Mouse (Mus musculus) kidney, adult 2 months (tissue): ENCODE results near the gene Gal3st1. TPM values are rescaled to one million over a fixed set of nuclear protein-coding genes. Genes with fewer than 3 reads are reported as not detected.
A peak's percentile ranks its signal among the peaks of the same experiment; 100 is the strongest.
"Not testable (repeated sequence)": the region's sequence is repeated elsewhere in the genome, so short reads cannot be mapped to it uniquely, and the experiment has no call there.

Experiments used
- DNase-seq: peaks from one replicate; pipeline ENCODE4 v3.0.0; 2021
- H3K27ac ChIP-seq: fragments of 200-500 bp; 2 replicates; pipeline ENCODE4 v1.5.1; 2012; ENCODE audit warnings: low read depth, low read length, control low read depth, inconsistent platforms; ENCODE audit not compliant: insufficient read depth
- H3K27me3 ChIP-seq: fragments of 200-500 bp; replicated peaks from 2 replicates; pipeline ENCODE4 v1.6.1; 2012; ENCODE audit warnings: mild to moderate bottlenecking, moderate library complexity, low read length, inconsistent platforms; ENCODE audit not compliant: control insufficient read depth, insufficient read depth
- H3K36me3 ChIP-seq: fragments of 200-500 bp; 2 replicates; pipeline ENCODE4 v1.6.1; 2012; ENCODE audit warnings: mild to moderate bottlenecking, moderate library complexity, low read length, inconsistent platforms; ENCODE audit not compliant: control insufficient read depth, insufficient read depth
- H3K4me1 ChIP-seq: fragments of 200-500 bp; 2 replicates; pipeline ENCODE4 v1.6.1; 2011; ENCODE audit warnings: low read length; ENCODE audit not compliant: control insufficient read depth, insufficient read depth
- H3K4me3 ChIP-seq: fragments of 200-500 bp; 2 replicates; pipeline ENCODE4 v1.5.1; 2011; ENCODE audit warnings: mild to moderate bottlenecking, low read depth, low read length, control low read depth; ENCODE audit not compliant: insufficient read depth
- CTCF ChIP-seq: fragments of 200-500 bp; conservative IDR thresholded peaks from 2 replicates; pipeline ENCODE4 v1.5.1; 2011; ENCODE audit warnings: low read depth, mild to moderate bottlenecking, control low read depth, low read length, moderate library complexity, mixed read lengths; ENCODE audit not compliant: insufficient read depth, insufficient read length
- POLR2A ChIP-seq: fragments of 200-500 bp; IDR thresholded peaks from one replicate; pipeline ENCODE4 v1.6.1; 2011; ENCODE audit warnings: low read depth, low read length, control low read depth
- WGBS: fragments of 180-500 bp; shearing (Covaris S2); methylation state at CpG from one replicate; pipeline ENCODE4 v1.1.7; 2018; 5-methylcytosine and 5-hydroxymethylcytosine counted together
- polyA plus RNA-seq: library from polyadenylated mRNA; depleted of rRNA; stranded (reverse); fragments of >200 nt; gene quantifications from 2 replicates; pipeline ENCODE4 v1.2.3, GENCODE M21; 2012

The Gal3st1 gene
- polyA plus RNA-seq, 1 experiment = 71.7 TPM

DNA sequence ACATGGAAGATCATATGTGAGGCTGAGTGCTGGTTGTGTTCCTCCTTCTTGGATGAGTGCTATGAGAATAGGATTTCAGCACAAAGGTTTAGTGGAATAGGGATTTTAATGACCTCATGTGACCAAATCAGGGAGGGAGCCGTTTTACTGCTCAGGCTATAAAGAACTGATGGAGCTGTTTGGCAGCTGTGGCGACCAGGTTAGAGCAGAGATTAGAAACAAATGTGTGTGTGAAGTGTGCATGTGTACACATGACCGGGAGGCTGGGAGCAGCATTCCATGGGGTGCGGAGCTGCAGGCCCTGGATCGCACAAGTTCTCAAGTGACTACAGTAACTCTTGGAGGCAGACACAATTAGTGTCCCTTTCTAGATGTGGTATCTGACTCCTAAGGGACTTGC, 16.1 kb downstream of the Gal3st1 start:
- Histone ChIP-seq H3K27ac (no peak overlapping the region), H3K27me3 (no peaks in the 10 kb centered on the region), H3K4me1 (no peaks in the 10 kb centered on the region), H3K4me3 (no peak overlapping the region), H3K36me3 (no peaks in the 10 kb centered on the region; the same call in 1 of the 2 replicates)
- TF ChIP-seq CTCF = no peak
- DNase-seq = peak; percentile 45
- 56% methylated on average over 5 of the region's 5 CpGs for WGBS

DNA sequence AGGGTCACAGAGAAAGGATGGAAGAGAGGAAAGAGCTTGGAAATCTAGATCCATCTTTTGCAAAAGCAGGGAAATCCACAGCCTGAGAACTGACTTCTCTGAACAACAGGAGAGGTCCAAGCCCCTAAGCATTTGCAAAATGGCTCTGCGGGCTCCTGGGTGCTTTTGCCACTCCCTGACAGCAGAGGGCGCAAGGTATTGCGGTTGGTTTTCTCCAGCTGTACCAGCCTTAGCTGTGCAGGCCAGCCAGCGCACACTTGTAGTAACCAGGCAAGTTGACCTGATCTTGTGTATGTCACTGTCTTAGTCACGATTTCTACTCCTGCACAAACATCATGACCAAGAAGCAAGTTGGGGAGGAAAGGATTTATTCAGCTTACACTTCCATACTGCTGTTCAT, 18.2 kb downstream of the Gal3st1 start:
- H3K36me3 ChIP-seq = no peaks in the 10 kb centered on the region; the same call in 1 of the 2 replicates
- WGBS = 6% methylated on average over 5 of the region's 5 CpGs
- no peak overlapping the region for H3K27ac ChIP-seq
- no peaks in the 10 kb centered on the region for H3K4me1 ChIP-seq
- TF ChIP-seq POLR2A = no peak
- TF ChIP-seq CTCF = peak; percentile 92
- peak; percentile 75 for DNase-seq
- H3K27me3 ChIP-seq = no peaks in the 10 kb centered on the region
- H3K4me3 ChIP-seq = no peak overlapping the region

DNA sequence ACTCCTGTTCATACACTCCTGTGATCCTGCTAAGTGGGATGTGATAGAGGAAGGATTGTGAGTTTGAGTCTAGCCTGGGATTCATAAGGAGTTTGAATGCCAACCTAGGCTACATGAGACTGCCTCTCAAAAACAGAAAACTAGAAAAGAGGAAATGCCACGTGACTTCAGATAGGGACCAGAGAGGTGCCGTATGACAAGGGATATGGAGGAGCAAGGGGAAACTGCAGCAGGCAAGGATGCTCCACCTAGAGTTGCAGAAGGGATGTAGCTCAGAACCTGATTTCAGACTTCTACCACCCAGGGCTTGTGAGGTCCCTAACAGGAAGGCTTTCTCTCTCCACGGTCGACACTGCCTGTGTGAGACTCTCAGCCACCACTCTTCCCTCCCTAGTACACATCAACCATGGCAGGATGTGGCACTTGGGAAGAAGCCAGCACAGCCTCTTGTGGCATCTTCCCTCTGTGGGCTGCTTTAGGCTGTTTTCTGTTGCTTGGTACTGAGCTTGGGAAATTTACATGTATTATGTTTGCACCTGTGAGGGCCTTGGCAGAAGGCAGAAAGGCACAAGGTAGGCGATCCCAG, 21.9 kb downstream of the Gal3st1 start:
- H3K4me1 ChIP-seq = no peaks in the 10 kb centered on the region
- WGBS = 56% methylated on average over 5 of the region's 5 CpGs
- no peak overlapping the region for H3K4me3 ChIP-seq
- TF ChIP-seq CTCF (no peak), POLR2A (no peak)
- no peak for DNase-seq
- H3K27ac ChIP-seq = no peak overlapping the region
- no peaks in the 10 kb centered on the region for H3K36me3 ChIP-seq
- H3K27me3 ChIP-seq = no peaks in the 10 kb centered on the region

DNA sequence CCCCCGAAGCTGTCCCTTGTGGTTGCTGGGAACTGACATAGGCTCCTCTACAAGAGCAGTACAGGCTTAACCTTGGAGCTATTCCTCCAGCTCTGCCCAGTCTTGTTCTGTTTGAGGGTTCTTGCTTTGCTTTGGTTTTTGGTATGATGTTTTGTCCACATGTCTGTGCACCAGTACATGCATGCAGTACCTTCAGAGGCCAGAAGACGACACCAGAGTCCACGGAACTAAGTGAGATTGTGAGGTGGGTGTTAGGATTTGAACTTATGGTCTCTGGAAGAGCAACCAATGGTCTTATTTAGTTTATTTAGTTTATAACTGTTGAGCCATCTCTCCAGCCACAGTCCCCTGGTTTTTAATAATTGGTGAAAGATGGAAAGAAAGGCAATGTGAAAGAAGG, 23.0 kb downstream of the Gal3st1 start:
- no peaks in the 10 kb centered on the region for H3K36me3 ChIP-seq
- WGBS = 84% methylated on average over 3 of the region's 3 CpGs

DNA sequence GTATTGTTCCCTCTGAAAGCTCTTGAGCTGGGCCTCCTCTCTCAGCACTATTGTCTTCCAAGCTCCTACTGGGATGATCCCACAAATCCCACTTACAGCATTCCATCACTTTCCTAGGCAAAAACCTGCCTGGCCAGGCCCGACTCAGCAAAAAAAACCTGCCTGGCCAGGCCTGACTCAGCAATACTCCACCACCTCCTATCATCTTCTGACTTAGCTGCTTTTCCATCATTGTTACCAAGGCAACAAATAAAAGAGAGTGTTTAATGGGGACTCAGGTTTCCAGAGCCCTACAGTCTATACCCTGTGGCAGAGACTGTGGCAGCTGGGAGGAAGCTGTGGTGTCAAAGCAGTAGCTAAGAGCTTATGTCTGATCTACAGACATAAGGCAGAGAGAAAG, 29.2 kb downstream of the Gal3st1 start:
- no peaks in the 10 kb centered on the region for H3K36me3 ChIP-seq
- H3K27me3 ChIP-seq = no peaks in the 10 kb centered on the region
- H3K4me1 ChIP-seq = no peaks in the 10 kb centered on the region
- WGBS = 82% methylated on average over 1 of the region's 1 CpGs
- no peak overlapping the region for H3K4me3 ChIP-seq
- DNase-seq = no peak
- no peak for TF ChIP-seq CTCF
- TF ChIP-seq POLR2A = no peak
- H3K27ac ChIP-seq = no peak overlapping the region

More for the DNA sequence above, 23.0 kb downstream of the Gal3st1 start:
- no peak overlapping the region for H3K4me3 ChIP-seq
- no peak for DNase-seq
- H3K27ac ChIP-seq = no peak overlapping the region
- no peaks in the 10 kb centered on the region for H3K4me1 ChIP-seq
- no peak for TF ChIP-seq POLR2A
- peak; percentile 52 for TF ChIP-seq CTCF
- H3K27me3 ChIP-seq = no peaks in the 10 kb centered on the region

DNA sequence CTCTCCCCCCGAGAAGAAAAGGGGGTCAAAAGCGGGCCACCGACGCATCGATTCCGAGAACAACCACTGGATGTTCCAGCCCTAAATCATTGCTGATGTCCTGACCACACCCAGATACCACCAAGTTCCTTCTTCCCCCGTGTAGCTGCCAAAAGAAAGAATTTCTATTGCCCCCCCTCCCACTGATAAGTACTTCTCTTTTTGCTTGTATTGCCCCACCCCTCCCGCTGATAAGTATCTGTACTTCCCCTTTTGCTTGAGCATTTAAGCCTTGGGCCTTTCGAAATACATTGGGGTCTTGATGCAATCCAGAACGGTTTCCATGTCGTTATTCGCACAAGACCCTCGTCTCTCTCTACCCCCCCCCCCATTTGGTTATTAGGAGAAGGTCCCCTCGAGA, 32.4 kb downstream of the Gal3st1 start:
- not testable (repeated sequence) for DNase-seq, H3K36me3 ChIP-seq, H3K4me3 ChIP-seq, H3K27me3 ChIP-seq, H3K4me1 ChIP-seq, H3K27ac ChIP-seq
- 89% methylated on average over 14 of the region's 14 CpGs for WGBS

DNA sequence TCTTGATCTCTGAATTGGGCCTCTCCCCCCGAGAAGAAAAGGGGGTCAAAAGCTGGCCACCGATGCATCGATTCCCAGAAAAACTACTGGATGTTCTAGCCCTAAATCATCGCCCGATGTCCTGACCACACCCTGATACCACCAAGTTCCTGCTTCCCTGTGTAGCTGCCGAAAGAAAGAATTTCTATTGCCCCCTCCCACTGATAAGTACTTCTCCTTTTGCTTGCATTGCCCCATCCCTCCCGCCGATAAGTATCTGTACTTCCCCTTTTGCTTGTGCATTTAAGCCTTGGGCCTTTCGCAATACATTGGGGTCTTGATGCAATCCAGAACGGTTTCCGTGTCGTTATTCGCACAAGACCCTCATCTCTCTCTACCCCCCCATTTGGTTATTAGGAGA, 38.7 kb downstream of the Gal3st1 start:
- H3K27ac ChIP-seq = not testable (repeated sequence)

DNA sequence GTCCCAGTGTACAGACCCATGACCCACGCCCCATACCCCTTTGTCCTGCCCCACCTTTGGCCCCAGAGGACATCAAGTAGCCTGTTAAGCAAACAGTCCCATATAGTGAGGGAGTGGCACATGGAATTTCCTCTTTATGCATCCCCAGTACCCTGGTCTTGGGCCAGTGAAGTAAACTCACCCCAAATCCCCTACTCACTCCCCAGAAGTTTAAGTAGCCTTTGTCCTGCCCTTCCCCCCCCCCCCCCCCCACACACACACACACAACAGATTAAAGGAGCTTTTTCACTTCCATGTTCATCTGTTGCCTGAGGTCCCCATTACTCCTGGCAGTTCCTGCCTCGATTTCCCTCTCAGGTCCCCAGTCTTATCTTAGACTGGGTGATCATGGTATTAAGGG, 39.9 kb downstream of the Gal3st1 start:
- H3K36me3 ChIP-seq = no peaks in the 10 kb centered on the region
- H3K27ac ChIP-seq = no peak overlapping the region
- no peak overlapping the region for H3K4me3 ChIP-seq
- WGBS = 73% methylated on average over 2 of the region's 2 CpGs
- no peaks in the 10 kb centered on the region for H3K27me3 ChIP-seq
- no peak for TF ChIP-seq POLR2A
- TF ChIP-seq CTCF = no peak
- no peaks in the 10 kb centered on the region for H3K4me1 ChIP-seq
- DNase-seq = no peak

More for the DNA sequence above, 38.7 kb downstream of the Gal3st1 start:
- H3K27me3 ChIP-seq, DNase-seq, H3K4me3 ChIP-seq, H3K4me1 ChIP-seq, H3K36me3 ChIP-seq: not testable (repeated sequence)
- 89% methylated on average over 13 of the region's 13 CpGs for WGBS
